In the genomic region with DNA sequence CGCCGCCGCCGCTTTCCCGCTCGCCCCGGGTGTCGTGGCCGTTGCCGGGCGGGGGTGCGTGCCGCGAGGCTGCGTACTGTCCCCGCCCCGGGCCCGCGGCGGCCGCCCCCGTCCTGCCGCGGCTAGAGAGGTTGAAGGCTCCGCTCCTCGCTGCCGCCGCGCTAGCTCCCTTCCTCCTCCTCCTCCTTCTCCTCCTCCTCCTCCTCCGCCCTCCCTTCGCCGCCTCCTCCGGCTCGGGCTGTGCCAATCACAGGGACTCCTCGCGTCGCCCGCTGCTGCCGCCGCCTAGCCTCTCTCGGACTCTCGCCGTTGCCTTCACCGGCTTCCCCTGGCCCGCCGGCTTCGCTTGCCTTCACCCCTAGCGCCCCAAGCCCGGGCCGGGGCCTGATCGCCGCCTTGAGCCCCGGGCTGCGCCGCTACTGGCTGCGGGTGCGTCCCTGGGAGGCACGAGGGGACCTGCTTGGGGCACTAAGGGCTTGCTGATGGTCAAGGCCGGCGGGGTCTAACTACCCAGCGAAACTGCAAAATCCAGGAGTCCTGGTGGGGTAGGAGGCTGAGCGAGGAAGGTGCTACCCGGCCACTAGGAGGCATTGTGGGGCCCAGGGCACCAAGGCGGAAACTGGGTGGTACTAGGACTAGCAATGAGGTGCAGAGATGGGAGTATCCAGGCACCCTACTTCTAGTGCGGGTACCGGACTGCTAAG, we compare ENCODE assay signal across 7 mouse cellular contexts. TPM values are rescaled to one million over a fixed set of nuclear protein-coding genes. Genes with fewer than 3 reads are reported as not detected.
DNase-seq lines count a peak whose midpoint lies in the region; ATAC-seq and TF ChIP-seq lines count a peak whose summit lies in the region.

A gene (minus strand): TSS at position 173 of the 704 bp plus-strand sequence.

- peaks cover 28% of the 10 kb centered on the region; the same call in 1 of the 2 replicates for H3K4me1 ChIP-seq in embryonic facial prominence, embryonic 12.5 days
- H3K4me1 ChIP-seq in limb, embryonic 13.5 days = peaks cover 24% of the 10 kb centered on the region
- peaks cover 36% of the 10 kb centered on the region for H3K4me1 ChIP-seq in midbrain, embryonic 15.5 days
- H3K4me1 ChIP-seq in spleen, adult 2 months (ENCODE audit: control insufficient read depth, insufficient read depth, insufficient read length) = peaks cover 5% of the 10 kb centered on the region; the same call in 1 of the 2 replicates

- H3K4me3 ChIP-seq in embryonic facial prominence, embryonic 12.5 days = peak within 1 kb of the TSS; percentile 63
- H3K4me3 ChIP-seq in limb, embryonic 13.5 days = peak within 1 kb of the TSS; percentile 68
- H3K4me3 ChIP-seq in midbrain, embryonic 15.5 days = peak within 1 kb of the TSS; percentile 62
- H3K4me3 ChIP-seq in spleen, adult 2 months (ENCODE audit: extremely low read depth, insufficient read depth, insufficient read length) = peak within 1 kb of the TSS; percentile 70

- peak within 1 kb of the TSS; percentile 69 for H3K27ac ChIP-seq in embryonic facial prominence, embryonic 12.5 days
- 0 out of 2 replicates have a peak within 1 kb of the TSS, but pooled peaks have one; percentile 22 for H3K27ac ChIP-seq in limb, embryonic 13.5 days
- peak within 1 kb of the TSS; percentile 90 for H3K27ac ChIP-seq in midbrain, embryonic 15.5 days
- H3K27ac ChIP-seq in spleen, adult 2 months (ENCODE audit: insufficient read depth, low read length) = peak within 1 kb of the TSS; percentile 89

- TF ChIP-seq CTCF in spleen, adult 2 months (IDR thresholded peaks at IDR 0.05; ENCODE audit: extremely low read depth, insufficient read depth, insufficient read length, insufficient replicate concordance) = peak; percentile 33; the same call in 1 of the 2 replicates

- TF ChIP-seq POLR2A in spleen, adult 2 months (IDR thresholded peaks at IDR 0.05; ENCODE audit: low read depth, low read length) = no peak

- H3K9ac ChIP-seq in embryonic facial prominence, embryonic 12.5 days = peak within 1 kb of the TSS; percentile 75
- H3K9ac ChIP-seq in limb, embryonic 13.5 days = peak within 1 kb of the TSS; percentile 78
- H3K9ac ChIP-seq in midbrain, embryonic 15.5 days = peak within 1 kb of the TSS; percentile 82

- under 1% methylated on average over 65 of the region's 66 CpGs for WGBS in embryonic facial prominence, embryonic 12.5 days
- WGBS in limb, embryonic 13.5 days = 1% methylated on average over 49 of the region's 66 CpGs
- under 1% methylated on average over 58 of the region's 66 CpGs for WGBS in midbrain, embryonic 15.5 days
- under 1% methylated on average over 63 of the region's 66 CpGs for WGBS in spleen, adult 2 months

- H3K9me3 ChIP-seq in embryonic facial prominence, embryonic 12.5 days = no peaks in the 10 kb centered on the region
- H3K9me3 ChIP-seq in limb, embryonic 13.5 days = no peaks in the 10 kb centered on the region
- H3K9me3 ChIP-seq in midbrain, embryonic 15.5 days = no peaks in the 10 kb centered on the region

- H3K27me3 ChIP-seq in embryonic facial prominence, embryonic 12.5 days = peaks cover 11% of the 10 kb centered on the region; the same call in 1 of the 2 replicates
- H3K27me3 ChIP-seq in limb, embryonic 13.5 days = peaks cover 41% of the 10 kb centered on the region
- H3K27me3 ChIP-seq in midbrain, embryonic 15.5 days (replicated peaks) = peaks cover 9% of the 10 kb centered on the region; the same call in 1 of the 2 replicates
- H3K27me3 ChIP-seq in spleen, adult 2 months (ENCODE audit: control insufficient read depth, insufficient read depth, low read length) = peaks cover 11% of the 10 kb centered on the region

- peak; percentile 77 for ATAC-seq in embryonic facial prominence, embryonic 12.5 days (ENCODE audit: insufficient number of reproducible peaks, insufficient read depth, low FRiP score, low TSS enrichment)
- peak; percentile 81 for ATAC-seq in limb, embryonic 13.5 days (ENCODE audit: low FRiP score, low read depth)
- peak; percentile 92 for ATAC-seq in midbrain, embryonic 15.5 days (replicated peaks)

- peak; percentile 80 for DNase-seq in adrenal gland, postnatal 25 days
- DNase-seq in heart, adult 8-10 months (ENCODE audit: low spot score) = peak; percentile 77
- DNase-seq in kidney, adult 9 months = peak; percentile 88
- DNase-seq in spleen, adult 2 months (ENCODE audit: low read depth in 1 of 2, low spot score in 2 of 2) = peak in 1 of 2 experiments; percentile 48

- H3K4me2 ChIP-seq in embryonic facial prominence, embryonic 12.5 days (replicated peaks) = peak within 1 kb of the TSS; percentile 97
- peak within 1 kb of the TSS; percentile 92 for H3K4me2 ChIP-seq in limb, embryonic 13.5 days (replicated peaks)
- H3K4me2 ChIP-seq in midbrain, embryonic 15.5 days = peak within 1 kb of the TSS; percentile 66

- no peaks in the 10 kb centered on the region for H3K36me3 ChIP-seq in embryonic facial prominence, embryonic 12.5 days
- H3K36me3 ChIP-seq in limb, embryonic 13.5 days = no peaks in the 10 kb centered on the region
- H3K36me3 ChIP-seq in midbrain, embryonic 15.5 days (replicated peaks) = no peaks in the 10 kb centered on the region
- H3K36me3 ChIP-seq in spleen, adult 2 months (ENCODE audit: control insufficient read depth, insufficient read depth, low read length) = no peaks in the 10 kb centered on the region

RNA-seq across cellular contexts. Expression of the gene that starts here (rescaled TPM):
- 24.5 and 37.3 TPM in 2 replicates for total RNA-seq in adrenal gland, postnatal 25 days (2021)
- polyA plus RNA-seq in embryonic facial prominence, embryonic 12.5 days (2016; fragmentation: Nextera tagmentation; extraction: Ambion mirVana) = 11.8 and 11.9 TPM in 2 replicates
- 100 to 1,000 TPM; 120 to 156 (median 130) TPM for total RNA-seq in heart, adult 8-10 months (2022)
- polyA plus RNA-seq in limb, embryonic 13.5 days (2015; fragmentation: Nextera tagmentation; extraction: Ambion mirVana) = 9.8 and 11.2 TPM in 2 replicates
- 27.9 and 28.2 TPM in 2 replicates for polyA plus RNA-seq in midbrain, embryonic 15.5 days (2015; fragmentation: Nextera tagmentation; extraction: Ambion mirVana)
- 23.1 and 26.2 TPM in 2 replicates for polyA plus RNA-seq in spleen, adult 2 months (2012; rRNA removed)

Comparison
In these comparisons a context has a peak if more than half of its experiments do, and no peak if none do; other contexts are left out.
1. H3K27ac ChIP-seq: peak in every context shown above with its lines; median percentile 90 in midbrain, embryonic 15.5 days; 89 in spleen, adult 2 months; 69 in embryonic facial prominence, embryonic 12.5 days; 22 in limb, embryonic 13.5 days.